Mouse (Mus musculus) MEL (cell line): ENCODE measurements around the gene Tmem95.

Source experiments
- CTCF ChIP-seq, 3 experiments: IDR thresholded peaks in 2 of 3; conservative IDR thresholded peaks in 1 of 3; 2 replicates each; pipeline ENCODE4 v1.5.1; 2011 to 2012; ENCODE audit warnings: low read length in 3 of 3, low read depth in 2 of 3, mild to moderate bottlenecking in 2 of 3, improper control_type of control experiment in 1 of 3, inconsistent platforms in 1 of 3, mixed read lengths in 1 of 3, moderate library complexity in 1 of 3; ENCODE audit not compliant: control insufficient read depth in 1 of 3, insufficient read depth in 1 of 3, poor library complexity in 1 of 3, severe bottlenecking in 1 of 3
- EP300 ChIP-seq, 2 experiments: IDR thresholded peaks; 2 replicates each; pipeline ENCODE4 v1.6.1; 2011; ENCODE audit warnings: improper control_type of control experiment in 2 of 2, low read length in 2 of 2, low read depth in 1 of 2, mild to moderate bottlenecking in 1 of 2
- HCFC1 ChIP-seq: IDR thresholded peaks from 2 replicates; pipeline ENCODE4 v1.6.1; 2012; ENCODE audit warnings: low read depth, mild to moderate bottlenecking, inconsistent platforms, low read length, improper control_type of control experiment, moderate library complexity
- MAX ChIP-seq: IDR thresholded peaks from 2 replicates; pipeline ENCODE4 v1.6.1; 2011; ENCODE audit warnings: low read length, improper control_type of control experiment
- MEF2A ChIP-seq: IDR thresholded peaks from 2 replicates; pipeline ENCODE4 v1.6.1; 2014; ENCODE audit warnings: low read depth, mild to moderate bottlenecking, inconsistent platforms, low read length, improper control_type of control experiment; ENCODE audit not compliant: poor library complexity, insufficient replicate concordance, severe bottlenecking; ENCODE audit errors: extremely low read depth
- POLR2A ChIP-seq, 2 experiments: IDR thresholded peaks; 2 replicates each; pipeline ENCODE4 v1.6.1; 2011 to 2012; ENCODE audit warnings: low read length in 2 of 2, mild to moderate bottlenecking in 2 of 2, control low read depth in 1 of 2, improper control_type of control experiment in 1 of 2, low read depth in 1 of 2, moderate library complexity in 1 of 2; ENCODE audit not compliant: control insufficient read depth in 1 of 2, insufficient read depth in 1 of 2, poor library complexity in 1 of 2
- TBP ChIP-seq: IDR thresholded peaks from 2 replicates; pipeline ENCODE4 v1.8.0; 2011; ENCODE audit warnings: low read depth, low read length, improper control_type of control experiment
- USF2 ChIP-seq, 2 experiments: IDR thresholded peaks; 2 replicates each; pipeline ENCODE4 v1.6.1; 2011 to 2012; ENCODE audit warnings: improper control_type of control experiment in 2 of 2, low read length in 2 of 2, borderline replicate concordance in 1 of 2, inconsistent platforms in 1 of 2, low read depth in 1 of 2, mild to moderate bottlenecking in 1 of 2; ENCODE audit not compliant: insufficient read depth in 1 of 2

DNA sequence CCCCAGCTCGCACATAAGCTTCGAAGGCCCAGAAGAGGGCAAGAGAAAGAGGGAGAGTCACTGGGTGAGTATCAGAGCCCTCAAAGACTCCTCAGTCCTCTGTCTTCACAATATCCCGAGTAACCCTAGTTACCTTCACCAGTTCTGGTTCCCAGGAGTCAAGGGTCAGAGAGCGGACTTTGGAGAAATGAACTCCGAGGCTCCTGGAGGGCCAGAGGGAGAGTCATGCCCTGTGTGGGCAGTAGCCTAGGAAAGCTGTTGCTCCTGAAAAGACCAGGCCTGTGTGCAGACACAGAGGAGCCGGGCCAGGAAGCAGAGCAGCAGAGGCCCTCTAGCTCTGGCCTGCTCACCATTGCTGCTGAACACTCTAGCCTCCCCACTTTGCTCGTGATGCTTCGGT is 6.8 kb upstream of the Tmem95 start:
- TF ChIP-seq MAX, result no peak
- no peak for TF ChIP-seq POLR2A (IDR thresholded peaks at IDR 0.05; ENCODE audit: control insufficient read depth in 1 of 2, insufficient read depth in 1 of 2, low read depth in 1 of 2, low read length in 2 of 2, poor library complexity in 1 of 2)
- no peak for TF ChIP-seq EP300 (IDR thresholded peaks at IDR 0.05; ENCODE audit: low read depth in 1 of 2, low read length in 2 of 2)
- no peak for TF ChIP-seq TBP
- no peak for TF ChIP-seq USF2 (IDR thresholded peaks at IDR 0.05; ENCODE audit: borderline replicate concordance in 1 of 2, insufficient read depth in 1 of 2, low read depth in 1 of 2, low read length in 2 of 2)
- TF ChIP-seq MEF2A, result no peak
- TF ChIP-seq CTCF (IDR thresholded peaks at IDR 0.05 in 2 of 3, conservative IDR thresholded peaks at IDR 0.05 in 1 of 3; ENCODE audit: control insufficient read depth in 1 of 3, insufficient read depth in 1 of 3, low read depth in 2 of 3, low read length in 3 of 3, poor library complexity in 1 of 3, severe bottlenecking in 1 of 3), result no peak
- no peak for TF ChIP-seq HCFC1
